Mouse (Mus musculus) heart, postnatal 36 days (tissue): ENCODE measurements around the gene Smad9. TPM values are rescaled to one million over a fixed set of nuclear protein-coding genes. Genes with fewer than 3 reads are reported as not detected.
"Not testable (repeated sequence)": the region's sequence is repeated elsewhere in the genome, so short reads cannot be mapped to it uniquely, and the experiment has no call there.

ENCODE experiments used
- DNase-seq, 2 experiments: peaks; one replicate each; pipeline ENCODE4 v3.0.0; 2021 to 2022
- intact Hi-C: fragments of 180-260 bp; cut with DNase I; formaldehyde crosslinking; loops from one replicate; pipeline ENCODE4 v1.15.1; 2025
- total RNA-seq, 2 experiments: library from RNA; stranded (reverse); gene quantifications; 2 replicates each; pipeline ENCODE4 v1.2.3; 2021

The Smad9 gene
- total RNA-seq, 2 experiments from 2014 or later = 1.6 to 3.0 TPM

DNA sequence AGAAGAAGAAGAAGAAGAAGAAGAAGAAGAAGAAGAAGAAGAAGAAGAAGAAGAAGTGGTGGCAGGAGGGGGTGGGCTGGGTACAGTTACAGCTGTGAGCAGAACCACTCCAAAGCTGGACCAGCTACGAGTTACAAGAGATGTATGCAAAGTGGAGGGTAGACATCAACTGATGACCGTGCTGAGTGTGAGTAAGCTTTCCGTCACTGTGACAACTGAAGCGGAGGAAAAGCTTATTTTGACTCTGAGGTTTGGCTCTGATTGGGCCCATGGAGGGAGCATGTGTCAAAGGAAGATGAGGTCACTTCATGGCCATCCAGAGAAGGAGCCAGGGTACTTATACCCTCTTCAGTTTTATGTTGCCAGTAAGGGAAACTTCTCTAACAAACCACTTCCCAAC, 2.0 kb upstream of the Smad9 start:
- intact Hi-C loops = no loop called here
- DNase-seq = no peak

DNA sequence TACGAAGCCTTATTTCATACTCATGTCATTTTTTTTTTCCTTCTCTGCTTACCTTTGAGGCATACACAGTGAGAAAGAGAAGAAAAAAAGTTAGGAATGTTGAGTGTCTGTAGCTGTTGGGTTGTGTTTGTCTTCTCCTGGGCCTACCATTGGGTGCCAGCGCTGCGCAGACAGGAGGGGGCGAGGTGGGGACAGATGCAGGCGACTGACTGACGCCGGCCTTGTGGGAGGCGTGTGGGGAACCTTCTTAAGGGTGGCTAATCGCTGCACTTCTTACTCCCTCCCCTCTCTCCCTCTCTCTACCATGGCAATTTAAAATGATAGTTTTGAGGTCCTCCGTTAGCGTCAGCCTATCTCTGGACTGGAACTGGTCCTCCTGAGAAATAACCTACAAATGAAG, 676 bp downstream of the Smad9 start:
- intact Hi-C loops = no loop called here
- DNase-seq = peak; percentile 8 to 17

DNA sequence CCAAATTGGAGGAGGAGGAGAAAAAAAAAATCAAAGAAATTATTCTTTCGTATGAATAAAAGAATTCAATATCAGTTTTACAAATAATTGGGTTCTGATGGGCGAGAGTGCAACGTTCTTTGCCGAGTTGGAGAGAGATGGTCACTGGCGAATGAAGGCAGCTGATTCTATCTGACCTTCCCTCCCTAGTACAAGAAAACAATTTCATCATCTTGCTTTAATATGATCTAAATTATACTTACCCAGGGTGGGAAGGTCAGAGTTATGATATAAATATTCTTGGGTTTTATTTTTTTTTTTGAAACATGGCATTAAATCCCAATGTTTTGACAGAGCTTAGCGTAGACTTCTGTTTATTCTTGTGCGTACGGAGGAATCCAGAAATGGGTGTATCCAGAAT, 2.1 kb downstream of the Smad9 start:
- intact Hi-C loops = no loop called here
- no peak for DNase-seq

DNA sequence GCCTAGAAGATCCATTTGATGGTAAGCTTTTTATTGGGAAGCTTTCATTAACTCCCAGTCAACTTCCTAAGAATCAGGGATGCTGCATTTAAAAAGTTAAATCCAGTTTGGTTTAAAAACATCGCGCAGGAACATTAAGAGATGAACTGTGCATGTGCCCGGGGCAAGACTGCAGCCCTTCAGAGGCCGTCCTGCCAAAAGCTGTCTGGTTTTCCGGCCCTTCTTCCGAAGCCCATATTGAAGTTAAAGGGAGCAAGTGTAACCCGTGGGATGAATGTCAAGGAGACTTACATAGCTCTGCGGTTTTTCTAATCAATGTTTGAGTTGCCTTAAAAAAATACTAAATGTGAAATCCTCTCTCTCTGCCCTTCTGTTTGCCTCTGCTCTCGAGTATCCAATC, 3.8 kb downstream of the Smad9 start:
- no peak for DNase-seq
- intact Hi-C loops = no loop called here

DNA sequence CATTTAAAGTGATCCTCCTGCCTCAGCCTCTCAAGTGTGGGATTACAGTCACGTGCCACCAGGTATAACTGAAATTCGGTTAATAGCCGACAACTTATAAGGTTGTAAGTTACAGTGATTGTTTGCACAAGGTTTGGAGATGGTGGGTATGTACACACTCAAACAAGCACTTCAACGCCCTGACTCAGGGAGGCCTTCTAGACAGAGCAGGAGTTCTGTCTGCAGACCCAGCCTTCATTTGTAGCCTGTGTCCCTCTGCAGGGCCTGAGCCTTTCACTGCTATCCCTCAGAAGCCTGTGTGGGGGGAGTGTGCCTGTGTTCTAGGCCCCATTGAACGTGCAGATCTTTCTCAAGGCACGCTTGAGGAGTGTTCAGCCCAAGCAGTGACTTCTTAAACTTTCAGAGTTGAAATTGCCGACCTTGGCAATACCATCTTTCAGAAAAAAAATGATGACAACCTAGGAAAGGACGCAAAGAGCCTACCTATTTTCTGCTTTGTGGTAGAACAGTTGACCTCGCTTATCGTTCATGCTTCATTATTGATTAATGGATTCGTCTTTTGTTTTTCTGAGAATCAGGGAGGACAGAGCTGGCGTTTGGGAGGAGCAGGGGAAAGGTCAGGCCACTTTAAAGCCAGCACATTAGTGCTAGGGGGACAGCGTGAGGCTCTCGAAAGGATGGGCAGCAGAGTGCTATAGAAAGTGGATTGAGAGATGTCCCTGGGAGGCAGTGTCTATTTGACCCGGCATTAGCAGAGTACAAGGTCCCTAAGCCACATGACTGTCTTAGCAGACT, 5.1 kb downstream of the Smad9 start:
- DNase-seq = no peak
- intact Hi-C loops = no loop called here

DNA sequence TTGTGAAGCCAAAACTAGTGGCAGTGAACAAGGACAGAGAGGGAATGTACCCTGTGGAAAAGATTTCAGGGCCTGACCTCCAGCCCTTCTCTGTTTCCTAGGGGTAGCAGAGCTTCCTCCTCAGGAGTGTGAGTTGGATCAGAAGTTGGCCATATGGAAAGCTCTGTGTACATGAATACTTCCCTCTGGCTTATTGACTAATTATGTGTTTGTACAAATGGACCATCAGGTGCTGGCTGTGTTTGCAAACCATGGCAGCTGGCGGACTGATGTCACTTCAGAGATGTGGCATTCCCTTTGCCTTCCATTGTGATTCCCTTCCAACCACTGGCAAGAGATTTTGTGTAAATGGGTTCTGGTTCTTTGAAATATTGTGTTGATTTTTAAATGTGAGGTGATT, 5.9 kb downstream of the Smad9 start:
- intact Hi-C loops = no loop called here
- DNase-seq = no peak

DNA sequence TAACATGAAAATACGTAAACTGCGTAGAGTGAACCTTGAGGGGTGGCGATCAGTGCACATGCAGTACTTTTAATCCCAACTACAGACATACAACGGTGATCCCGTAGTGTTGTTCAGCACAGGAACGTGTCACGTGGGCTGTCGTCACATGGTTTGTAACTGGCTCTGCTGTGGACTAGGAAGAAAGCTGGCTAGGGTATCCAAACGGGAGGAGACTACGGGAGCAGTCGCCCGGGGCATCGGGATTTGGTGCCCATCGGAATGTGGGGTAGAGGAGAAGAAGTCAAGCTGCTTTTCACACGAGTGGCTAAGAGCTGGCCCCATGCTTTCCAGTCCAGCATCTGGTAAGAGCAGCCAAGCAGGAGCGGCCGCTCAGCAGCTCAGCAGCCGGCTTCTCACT, 9.0 kb downstream of the Smad9 start:
- intact Hi-C loops = no loop called here
- peak; percentile 21 to 36 for DNase-seq

DNA sequence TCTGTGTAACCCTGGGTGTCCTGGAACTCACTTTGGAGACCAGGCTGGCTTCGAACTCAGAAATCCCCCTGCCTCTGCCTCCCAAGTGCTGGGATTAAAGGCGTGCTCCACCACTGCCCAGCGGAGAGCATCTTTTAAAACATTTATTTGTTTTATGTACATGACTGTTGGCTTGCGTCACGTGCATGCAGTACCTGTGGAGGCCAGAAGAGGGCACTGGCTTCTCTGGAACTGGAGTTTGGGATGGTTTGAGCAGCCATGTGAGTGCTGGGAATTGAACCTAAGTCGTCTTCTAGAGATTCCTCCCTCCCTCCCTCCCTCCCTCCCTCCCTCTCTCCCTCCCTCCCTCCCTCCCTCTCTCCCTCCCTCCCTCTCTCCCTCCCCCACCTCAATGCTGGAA, 10.1 kb downstream of the Smad9 start:
- intact Hi-C loops, DNase-seq: not testable (repeated sequence)

DNA sequence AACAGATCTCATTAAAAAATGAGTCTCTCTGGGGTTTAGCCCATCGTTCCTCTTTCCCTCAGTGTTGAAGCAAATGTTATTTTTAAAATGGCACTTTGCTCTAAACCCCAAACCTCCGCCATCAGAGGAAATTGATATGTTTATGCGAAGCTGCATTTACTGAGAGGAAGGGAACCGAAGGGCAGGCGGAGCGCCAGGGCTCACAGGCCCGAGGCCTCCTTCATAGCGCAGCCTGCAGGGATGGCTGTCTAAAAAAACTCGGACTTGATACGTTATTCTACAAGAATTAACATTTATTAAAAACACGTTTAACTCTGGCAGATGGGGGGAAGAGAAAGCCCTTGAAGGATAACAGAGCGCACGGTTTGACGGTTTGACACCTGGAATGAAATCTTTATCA, 10.7 kb downstream of the Smad9 start:
- intact Hi-C loops = no loop called here
- DNase-seq = no peak

DNA sequence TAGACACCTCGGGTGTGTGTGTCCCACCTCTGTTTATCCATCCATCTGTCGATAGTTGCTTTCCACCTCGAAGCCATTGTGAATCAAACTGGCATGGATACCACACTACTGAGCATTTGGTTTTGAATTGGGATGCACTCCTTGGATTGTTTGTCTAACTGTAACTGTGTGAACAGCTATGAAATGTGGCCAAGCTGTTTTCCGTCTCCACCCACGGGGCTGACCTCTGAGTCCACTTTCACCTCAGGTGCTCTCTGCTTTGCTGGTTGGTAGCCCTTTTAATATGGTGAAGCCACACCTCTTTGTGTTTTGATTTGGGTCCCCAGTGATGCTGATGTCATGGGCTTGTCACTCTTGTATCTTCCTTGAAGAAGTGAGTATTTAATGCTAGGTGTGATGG, 11.4 kb downstream of the Smad9 start:
- intact Hi-C loops = no loop called here

DNA sequence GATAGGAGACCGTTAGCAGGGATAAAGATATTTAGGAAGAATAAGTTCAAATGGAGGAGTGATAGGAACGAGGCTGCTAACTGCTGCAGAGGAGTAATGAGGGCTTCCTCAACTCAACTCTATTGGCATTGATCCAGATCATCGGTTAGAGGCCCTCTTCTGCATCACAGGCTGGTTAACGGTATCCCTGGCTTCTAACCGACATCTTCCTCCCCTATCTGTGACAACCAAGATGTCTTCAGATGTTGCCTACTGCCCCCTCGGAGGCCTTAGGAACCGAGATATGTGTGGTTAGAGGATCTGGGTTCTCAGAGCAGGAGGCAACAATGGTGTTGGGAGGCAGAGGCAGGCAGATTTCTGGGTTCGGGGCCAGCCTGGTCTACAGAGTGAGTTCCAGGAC, 13.2 kb downstream of the Smad9 start:
- DNase-seq = no peak
- intact Hi-C loops = no loop called here

More for the DNA sequence above, 11.4 kb downstream of the Smad9 start:
- DNase-seq = no peak

DNA sequence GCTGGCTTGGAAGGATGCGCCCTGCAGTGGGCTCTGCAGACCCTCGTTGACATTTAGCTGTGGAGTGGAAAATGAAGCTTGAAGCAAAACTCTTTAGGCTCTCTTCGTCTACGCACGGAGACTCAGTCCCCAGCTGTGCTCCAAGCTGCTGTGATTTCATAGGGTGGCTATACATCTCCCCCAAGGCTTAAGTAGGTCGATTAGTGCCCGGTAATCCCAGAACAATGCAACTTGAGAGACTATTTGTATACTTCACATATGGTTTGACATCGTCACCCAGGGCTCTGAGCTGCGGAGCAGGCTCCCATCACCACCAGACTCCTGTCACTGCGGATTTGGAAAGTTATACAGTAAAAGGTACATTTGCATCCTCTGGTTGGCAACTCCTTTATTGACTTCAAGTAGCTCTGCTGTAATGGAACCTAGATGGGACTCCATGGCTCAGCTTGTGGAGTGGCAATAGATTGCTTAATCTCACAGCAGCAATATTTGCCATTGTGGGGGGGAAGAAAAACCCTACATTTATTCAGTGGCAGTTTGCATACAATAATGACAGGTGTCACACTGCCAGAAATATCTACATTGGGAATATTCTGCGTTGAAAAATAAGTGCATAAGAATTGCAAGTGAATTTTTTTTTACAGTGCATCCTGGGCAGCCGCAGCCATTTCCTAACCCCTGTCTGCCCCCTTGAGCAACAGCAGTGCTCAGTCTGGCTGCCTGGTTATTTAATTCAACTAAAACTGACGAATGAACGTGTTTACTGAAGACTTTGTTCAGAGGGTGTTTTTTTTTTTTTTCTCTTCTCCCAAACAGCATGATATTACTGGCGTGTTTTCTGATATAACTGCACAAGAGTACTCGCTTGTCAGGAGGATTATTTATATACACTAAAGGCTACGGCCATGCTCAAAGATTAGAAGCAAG, 14.2 kb downstream of the Smad9 start:
- no peak for DNase-seq
- intact Hi-C loops = no loop called here

DNA sequence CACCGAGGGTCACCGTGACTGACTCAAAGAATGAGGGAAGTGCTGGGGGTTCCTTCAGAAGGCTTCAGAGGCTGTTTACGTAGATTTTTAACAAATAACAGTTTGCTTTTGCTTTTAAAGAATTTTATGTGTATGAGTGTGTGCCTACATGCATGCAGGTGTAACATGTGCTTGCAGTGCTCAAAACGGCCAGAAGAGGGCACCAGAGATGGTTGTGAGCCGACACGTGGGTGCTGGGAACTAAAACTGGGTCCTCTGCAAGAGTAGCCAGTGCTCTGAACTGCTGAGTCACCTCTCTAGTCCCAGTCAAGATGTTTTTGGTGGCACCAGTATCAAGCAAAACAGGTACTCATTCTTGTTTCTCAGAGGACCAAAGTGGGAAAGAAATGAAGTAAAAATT, 18.2 kb downstream of the Smad9 start:
- intact Hi-C loops = no loop called here
- no peak for DNase-seq

DNA sequence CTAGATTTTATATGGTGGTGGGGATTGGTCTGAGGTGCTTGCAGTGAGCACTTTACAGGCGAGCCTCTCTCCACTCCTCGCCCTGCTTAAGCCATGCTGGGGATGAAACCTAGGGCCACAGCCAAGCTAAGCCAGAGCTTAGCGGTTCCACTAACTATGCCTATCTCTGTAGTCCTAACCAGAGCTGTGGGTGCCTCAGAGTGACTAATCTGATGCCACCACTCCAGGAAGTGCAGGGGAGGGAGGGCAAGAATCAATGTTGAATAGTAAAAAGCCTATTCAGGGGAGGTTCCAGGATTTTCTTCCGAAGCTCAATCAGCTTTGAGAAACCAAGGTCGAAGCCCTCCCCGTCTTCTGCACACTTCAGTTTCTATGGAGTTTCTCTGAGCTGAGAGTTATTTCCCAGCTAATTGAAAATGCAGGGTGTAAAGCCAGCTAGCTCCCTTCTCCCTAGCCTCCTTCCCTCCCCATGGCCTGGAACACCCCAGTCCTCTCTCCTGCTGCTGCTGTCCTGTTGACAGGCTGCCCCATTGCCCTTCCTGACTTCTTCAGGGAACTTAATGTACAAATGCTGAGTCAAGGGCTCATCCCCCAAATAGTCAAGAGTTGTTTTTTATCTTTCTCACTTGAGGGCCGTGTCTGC, 20.7 kb downstream of the Smad9 start:
- no peak for DNase-seq
- intact Hi-C loops = no loop called here

DNA sequence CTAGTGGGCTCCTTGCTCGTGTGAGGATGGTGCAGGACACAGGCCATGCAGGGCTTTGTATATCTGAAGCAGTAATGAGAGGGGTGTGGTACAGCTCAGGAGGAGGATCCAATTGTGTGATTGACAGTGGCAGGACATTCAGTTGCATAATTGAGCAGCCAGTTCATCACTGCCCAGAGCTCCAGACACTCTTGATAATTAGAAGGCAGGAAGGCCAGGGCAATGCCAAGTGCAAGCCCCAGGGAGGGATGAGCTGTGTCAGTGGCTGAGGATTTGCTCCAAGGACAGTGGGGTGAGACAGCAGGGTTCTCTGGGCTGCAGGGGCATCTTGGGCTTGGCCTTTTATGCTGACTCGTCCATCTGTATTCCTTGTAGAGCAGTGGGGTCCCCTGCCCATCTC, 35.2 kb downstream of the Smad9 start:
- no peak for DNase-seq
- intact Hi-C loops = no loop called here

DNA sequence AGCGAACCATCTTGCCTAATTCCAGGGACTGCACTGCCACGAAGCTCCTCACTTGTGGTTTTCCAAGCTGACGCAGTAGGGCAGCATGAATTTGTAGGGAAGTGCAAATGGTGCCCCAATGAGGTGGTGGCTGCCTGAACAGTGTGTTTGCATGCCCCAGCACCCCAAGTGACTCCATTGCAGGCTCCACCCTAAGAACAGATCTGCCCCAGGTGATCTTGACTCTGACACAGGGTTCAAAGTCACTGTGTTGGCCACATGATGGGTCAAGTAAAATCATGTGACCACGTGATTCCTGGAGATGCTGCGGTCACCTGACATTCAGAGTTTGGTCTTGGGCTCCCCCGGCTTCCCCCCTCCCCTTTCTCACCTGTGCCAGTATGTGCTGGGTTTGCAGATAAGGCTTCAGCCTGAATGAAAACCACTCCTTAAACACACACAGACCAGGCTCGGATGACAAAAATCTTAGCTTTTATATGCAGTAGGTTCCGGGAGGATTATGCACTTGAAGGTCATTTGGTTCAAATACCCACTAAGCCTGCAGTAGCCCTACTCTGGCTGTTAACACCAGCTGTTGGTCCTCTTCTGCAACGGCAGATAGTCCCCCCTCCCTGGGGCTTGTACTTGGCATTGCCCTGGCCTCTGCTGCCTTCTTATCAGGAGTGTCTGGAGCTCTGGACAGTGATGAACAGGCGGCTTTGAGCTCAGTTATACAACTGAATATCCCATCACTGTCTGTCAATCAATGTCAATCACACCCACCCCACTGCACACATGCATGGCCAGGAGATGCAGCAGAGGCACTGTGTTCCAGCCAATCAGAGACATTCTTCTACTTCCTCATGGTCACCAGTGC, 36.7 kb downstream of the Smad9 start:
- intact Hi-C loops = no loop called here
- DNase-seq = no peak

DNA sequence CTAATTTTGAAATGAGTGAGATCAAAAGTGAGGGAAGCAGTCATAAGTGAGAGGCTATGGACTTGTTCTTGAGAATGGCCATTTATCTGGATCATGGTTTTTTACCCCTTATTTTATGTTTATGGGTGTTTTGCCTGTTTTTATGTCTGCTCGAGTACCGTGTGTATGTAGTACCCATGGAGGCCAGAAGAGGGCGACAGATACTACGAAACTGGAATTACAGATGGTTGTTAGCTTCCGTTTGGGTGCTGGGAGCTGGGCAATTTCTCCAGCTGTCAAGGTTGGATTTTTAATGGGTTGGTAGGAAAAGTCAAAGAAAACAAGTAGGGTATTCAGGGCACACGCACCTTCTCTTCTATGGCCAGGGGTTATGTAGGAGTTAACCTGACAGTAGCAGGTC, 38.4 kb downstream of the Smad9 start:
- intact Hi-C loops = no loop called here
- no peak for DNase-seq

DNA sequence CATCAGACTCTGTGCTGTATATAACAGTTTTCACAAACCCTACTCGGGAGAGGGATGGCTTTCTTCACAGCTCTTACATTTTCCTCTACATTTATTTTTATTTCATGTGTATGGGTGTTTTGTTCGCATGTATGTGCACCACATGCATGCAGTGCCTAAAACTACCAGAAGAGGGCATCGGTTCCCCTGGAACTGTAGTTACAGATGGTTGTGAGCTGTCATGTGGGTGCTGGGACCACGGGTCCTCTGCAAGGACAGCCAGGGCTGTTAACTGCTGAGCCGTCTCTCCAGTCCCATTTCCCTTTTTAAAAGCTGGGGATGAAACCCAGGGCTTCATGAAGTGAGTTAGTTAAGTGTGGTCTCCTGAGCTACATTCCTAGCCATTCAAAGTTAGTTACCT, 40.0 kb downstream of the Smad9 start:
- no peak for DNase-seq
- intact Hi-C loops = loop anchor here (5.0 kb wide), 1 partner anchor 267 kb away; no protein-coding TSS in a partner anchor

DNA sequence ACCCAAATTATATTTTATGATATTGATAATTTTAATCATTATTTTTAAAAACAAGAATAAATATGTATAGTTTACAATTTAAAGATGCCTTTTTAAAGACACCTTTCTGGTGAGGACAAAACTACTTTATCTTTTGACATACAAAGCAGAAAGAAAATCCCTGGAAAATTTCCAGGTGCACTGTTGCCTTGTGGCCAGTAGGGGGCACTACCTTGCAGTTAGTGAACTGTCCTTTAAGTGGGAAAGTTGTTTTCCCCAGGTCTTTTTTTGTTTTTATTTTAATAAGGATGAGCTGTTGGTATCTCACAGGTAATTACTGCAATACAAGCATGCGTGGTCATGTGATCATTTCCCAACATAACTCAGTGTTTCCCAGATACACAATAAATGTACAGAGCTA, 40.4 kb downstream of the Smad9 start:
- intact Hi-C loops = loop anchor here (5.0 kb wide), 1 partner anchor 266 kb away; no protein-coding TSS in a partner anchor
- no peak for DNase-seq

DNA sequence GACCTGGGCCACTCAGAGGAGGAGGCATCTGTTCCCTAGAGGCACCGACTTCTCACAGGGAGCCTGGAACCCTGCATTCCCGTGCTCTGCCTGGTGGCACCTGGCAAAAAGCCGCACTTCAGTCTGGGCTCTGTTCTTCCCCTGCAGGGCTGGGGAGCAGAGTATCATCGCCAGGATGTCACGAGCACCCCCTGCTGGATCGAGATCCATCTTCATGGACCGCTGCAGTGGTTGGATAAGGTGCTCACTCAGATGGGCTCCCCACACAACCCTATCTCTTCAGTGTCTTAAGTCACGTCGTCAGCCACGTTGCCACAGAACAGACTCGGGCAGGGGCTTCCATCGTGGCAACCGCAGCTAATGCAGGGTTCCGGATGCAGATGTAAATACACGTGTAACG, 41.8 kb downstream of the Smad9 start:
- intact Hi-C loops = loop anchor here (5.0 kb wide), 1 partner anchor 265 kb away; no protein-coding TSS in a partner anchor
- peak; percentile 28 to 30 for DNase-seq
